Mouse (Mus musculus): Measurements from ENCODE around the gene Thop1. TPM values are rescaled to one million over a fixed set of nuclear protein-coding genes. Genes with fewer than 3 reads are reported as not detected.

Gene Thop1
- polyA plus RNA-seq, 1 experiment = 139 TPM

DNA sequence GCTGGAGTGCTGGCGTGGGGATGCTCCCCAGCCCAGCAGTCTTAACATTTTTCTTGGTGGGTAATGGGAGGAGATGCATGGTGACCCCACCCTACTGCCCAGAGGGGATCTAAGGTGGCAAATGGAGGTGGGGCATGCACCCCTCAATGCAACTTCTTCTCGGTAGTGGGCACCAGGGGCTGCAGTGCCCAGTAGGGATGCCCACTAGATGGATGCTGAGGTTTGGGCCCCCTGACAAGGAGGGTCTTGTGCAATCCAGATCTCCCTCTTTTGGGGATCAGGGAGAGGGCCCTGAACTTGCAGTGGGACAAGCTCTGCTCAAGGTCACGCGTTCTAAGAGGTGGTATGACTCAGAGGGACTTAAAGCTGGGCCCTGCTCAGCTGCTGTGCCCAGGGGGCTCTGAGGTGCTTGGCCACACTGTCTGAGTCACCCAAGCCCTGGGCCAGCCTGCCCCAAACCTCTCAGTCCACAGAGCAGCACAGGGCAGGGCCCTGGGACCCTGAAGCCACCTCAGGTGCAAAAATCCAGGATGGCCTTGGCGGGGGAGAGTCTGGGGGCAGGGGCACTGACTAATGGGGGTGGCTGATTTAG is 45.4 kb upstream of the Thop1 start:
- TF ChIP-seq E2F4 (IDR thresholded peaks at IDR 0.05; ENCODE audit: insufficient read depth) (no peak), MAX (IDR thresholded peaks at IDR 0.05; ENCODE audit: low read depth) (no peak), REST (IDR thresholded peaks at IDR 0.05; ENCODE audit: insufficient read depth, insufficient read length) (no peak), CEBPB (IDR thresholded peaks at IDR 0.05; ENCODE audit: insufficient read depth, poor library complexity, severe bottlenecking) (no peak), TCF3 (IDR thresholded peaks at IDR 0.05; ENCODE audit: insufficient read length, low read depth) (no peak), POLR2A (IDR thresholded peaks at IDR 0.05; ENCODE audit: insufficient read length, low read depth) (no peak), TCF12 (IDR thresholded peaks at IDR 0.05; ENCODE audit: insufficient read depth, poor library complexity, severe bottlenecking) (no peak), MYOD1 (IDR thresholded peaks at IDR 0.05; ENCODE audit: control insufficient read depth in 1 of 3, insufficient read length in 2 of 3, low read depth in 2 of 3) (no peak), MYOG (IDR thresholded peaks at IDR 0.05; ENCODE audit: control insufficient read depth in 1 of 3, insufficient read depth in 1 of 3, insufficient read length in 2 of 3, low read depth in 2 of 3) (no peak), USF1 (IDR thresholded peaks at IDR 0.05; ENCODE audit: low read depth) (no peak), POLR2AphosphoS2 (IDR thresholded peaks at IDR 0.05; ENCODE audit: insufficient read length, low read depth) (no peak), SRF (IDR thresholded peaks at IDR 0.05; ENCODE audit: control insufficient read depth, insufficient read length, low read depth) (no peak)
- no peaks in the 10 kb centered on the region for H3K79me2 ChIP-seq (ENCODE audit: control insufficient read depth, insufficient read depth)
- no peak overlapping the region for H3K4me2 ChIP-seq (ENCODE audit: low read depth)
- no peaks in the 10 kb centered on the region for H3K36me3 ChIP-seq (ENCODE audit: control insufficient read depth, insufficient read depth)
- H3ac ChIP-seq (ENCODE audit: control insufficient read depth, insufficient read length) = no peak overlapping the region
- H3K4me3 ChIP-seq = no peak overlapping the region
- no peaks in the 10 kb centered on the region for H3K27me3 ChIP-seq (ENCODE audit: control insufficient read depth, insufficient read depth, insufficient read length)

DNA sequence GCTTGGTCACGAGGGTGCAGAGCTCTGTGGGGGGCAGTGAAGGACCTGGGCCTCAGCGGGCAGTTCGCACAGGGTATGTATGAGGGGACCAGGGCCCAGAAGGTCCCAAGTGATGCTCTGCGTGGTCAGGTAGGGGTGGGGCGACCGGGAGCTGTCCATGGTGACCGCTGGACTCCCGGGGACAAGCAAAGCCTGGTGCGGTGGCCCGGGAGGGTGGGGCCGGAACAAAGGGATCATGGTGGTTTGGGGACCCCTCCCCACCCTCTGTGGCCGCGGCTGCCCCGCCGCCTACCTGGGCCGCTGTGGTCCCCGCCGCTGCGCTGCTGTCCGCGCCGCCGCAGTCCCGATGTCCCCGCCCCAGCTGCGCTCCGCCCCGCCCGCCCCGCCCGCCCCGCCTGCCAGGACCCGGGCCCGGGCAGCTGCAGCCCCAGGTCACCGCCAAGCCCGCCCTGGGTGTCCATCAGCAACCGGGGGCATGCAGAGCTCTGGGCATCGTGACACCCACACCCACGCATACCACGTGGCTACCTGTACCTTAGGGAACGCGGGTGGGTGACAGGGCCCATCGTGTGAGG is 44.7 kb upstream of the Thop1 start:
- Histone ChIP-seq H3K4me3 (no peak overlapping the region), H3K27me3 (ENCODE audit: control insufficient read depth, insufficient read depth, insufficient read length) (no peaks in the 10 kb centered on the region), H3ac (ENCODE audit: control insufficient read depth, insufficient read length) (no peak overlapping the region), H3K36me3 (ENCODE audit: control insufficient read depth, insufficient read depth) (no peaks in the 10 kb centered on the region), H3K4me2 (ENCODE audit: low read depth) (no peak overlapping the region), H3K79me2 (ENCODE audit: control insufficient read depth, insufficient read depth) (no peaks in the 10 kb centered on the region)
- TF ChIP-seq MYOD1 (IDR thresholded peaks at IDR 0.05; ENCODE audit: control insufficient read depth in 1 of 3, insufficient read length in 2 of 3, low read depth in 2 of 3) (no peak), REST (IDR thresholded peaks at IDR 0.05; ENCODE audit: insufficient read depth, insufficient read length) (peak; percentile 84), E2F4 (IDR thresholded peaks at IDR 0.05; ENCODE audit: insufficient read depth) (no peak)

DNA sequence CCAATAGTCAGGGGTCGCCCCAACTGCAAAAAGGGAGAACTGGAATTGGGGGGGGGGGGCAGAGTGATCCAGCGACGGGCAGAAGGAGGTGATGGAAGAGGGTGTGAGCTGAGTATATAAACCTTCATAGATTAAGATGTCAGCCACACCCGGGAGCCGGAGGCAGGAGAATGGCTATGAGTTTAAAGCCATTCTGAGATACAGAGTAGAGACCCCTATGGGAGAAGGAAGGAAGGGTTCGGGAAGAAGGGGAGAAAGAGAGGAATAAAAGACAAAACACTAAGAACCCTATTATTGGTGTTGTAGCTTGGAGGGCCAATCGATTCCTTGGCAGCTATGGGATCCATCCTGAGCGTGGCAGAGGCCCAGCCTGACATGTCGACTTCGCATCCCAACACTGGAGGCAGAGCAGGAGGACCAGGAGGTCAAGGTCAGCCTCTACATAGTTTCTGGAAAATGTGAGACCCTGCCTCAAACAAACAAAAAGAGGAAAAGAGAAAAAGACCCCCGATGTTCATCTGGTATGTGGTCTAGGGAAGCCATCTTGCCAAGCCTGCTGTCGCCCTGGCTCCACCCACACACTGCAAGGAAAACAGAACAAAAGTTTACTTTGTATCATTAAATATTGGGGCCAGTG is 44.1 kb upstream of the Thop1 start, which contains the start of gene Diras1:
TSS of gene Diras1 (minus strand) at position 24 of the 637 bp plus-strand sequence.
- Histone ChIP-seq H3K79me2 (ENCODE audit: control insufficient read depth, insufficient read depth) (no peaks in the 10 kb centered on the region), H3ac (ENCODE audit: control insufficient read depth, insufficient read length) (no peak within 1 kb of the TSS), H3K36me3 (ENCODE audit: control insufficient read depth, insufficient read depth) (no peaks in the 10 kb centered on the region), H3K4me2 (ENCODE audit: low read depth) (no peak within 1 kb of the TSS), H3K27me3 (ENCODE audit: control insufficient read depth, insufficient read depth, insufficient read length) (no peaks in the 10 kb centered on the region), H3K4me3 (no peak within 1 kb of the TSS)
- TF ChIP-seq TCF3 (IDR thresholded peaks at IDR 0.05; ENCODE audit: insufficient read length, low read depth) (no peak), MAX (IDR thresholded peaks at IDR 0.05; ENCODE audit: low read depth) (no peak), REST (IDR thresholded peaks at IDR 0.05; ENCODE audit: insufficient read depth, insufficient read length) (no peak), MYOG (IDR thresholded peaks at IDR 0.05; ENCODE audit: control insufficient read depth in 1 of 3, insufficient read depth in 1 of 3, insufficient read length in 2 of 3, low read depth in 2 of 3) (no peak), TCF12 (IDR thresholded peaks at IDR 0.05; ENCODE audit: insufficient read depth, poor library complexity, severe bottlenecking) (no peak)

DNA sequence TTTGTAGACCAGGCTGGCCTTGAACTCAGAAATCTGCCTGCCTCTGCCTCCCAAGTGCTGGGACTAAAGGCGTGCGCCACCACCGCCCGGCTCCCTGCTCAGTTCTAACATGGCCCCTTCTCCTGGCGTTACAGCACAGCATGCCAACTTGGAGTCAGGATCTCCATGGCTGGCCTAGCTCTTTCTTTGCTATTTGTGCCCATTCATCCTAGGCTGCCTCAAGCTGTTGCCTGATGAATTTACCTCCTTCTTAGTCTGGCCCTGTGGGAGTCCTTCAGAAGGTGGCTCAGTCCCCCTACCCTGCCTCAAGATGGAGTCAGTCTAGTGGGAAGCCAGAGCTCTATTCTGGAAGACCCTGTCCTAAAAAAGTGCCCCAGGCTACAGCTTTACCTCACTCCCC is 43.0 kb upstream of the Thop1 start:
- no peak overlapping the region for H3ac ChIP-seq (ENCODE audit: control insufficient read depth, insufficient read length)

DNA sequence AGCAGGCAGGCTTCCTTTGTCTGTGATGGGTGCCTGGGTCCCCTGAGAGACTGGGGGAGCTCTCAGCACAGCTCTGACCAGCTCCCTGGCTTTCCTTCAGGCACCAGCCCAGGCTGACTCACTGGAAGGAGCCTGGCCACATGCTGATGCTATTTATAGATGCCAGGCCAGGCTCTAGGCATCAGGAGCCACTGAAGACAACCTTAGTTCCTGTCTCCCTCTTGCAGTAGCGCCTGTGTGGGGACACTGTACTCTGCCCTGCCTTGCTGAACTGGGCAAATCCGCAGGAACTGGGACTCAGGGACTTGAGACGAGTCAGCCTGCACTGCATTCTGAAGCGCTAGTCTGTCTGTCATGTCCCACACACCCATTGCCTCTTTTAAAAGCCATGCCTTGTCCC is 42.5 kb upstream of the Thop1 start:
- Histone ChIP-seq H3K27me3 (ENCODE audit: control insufficient read depth, insufficient read depth, insufficient read length) (no peaks in the 10 kb centered on the region), H3K4me2 (ENCODE audit: low read depth) (peak overlapping the region; percentile 56), H3K36me3 (ENCODE audit: control insufficient read depth, insufficient read depth) (no peaks in the 10 kb centered on the region), H3ac (ENCODE audit: control insufficient read depth, insufficient read length) (no peak overlapping the region), H3K4me3 (no peak overlapping the region), H3K79me2 (ENCODE audit: control insufficient read depth, insufficient read depth) (no peaks in the 10 kb centered on the region)
- TF ChIP-seq E2F4 (IDR thresholded peaks at IDR 0.05; ENCODE audit: insufficient read depth) = no peak
- no peak for TF ChIP-seq POLR2A (IDR thresholded peaks at IDR 0.05; ENCODE audit: insufficient read length, low read depth)
- no peak for TF ChIP-seq MYOD1 (IDR thresholded peaks at IDR 0.05; ENCODE audit: control insufficient read depth in 1 of 3, insufficient read length in 2 of 3, low read depth in 2 of 3)
- TF ChIP-seq MYOG (IDR thresholded peaks at IDR 0.05; ENCODE audit: control insufficient read depth in 1 of 3, insufficient read depth in 1 of 3, insufficient read length in 2 of 3, low read depth in 2 of 3) = peak in 1 of 3 experiments; percentile 41
- peak; percentile 55 for TF ChIP-seq USF1 (IDR thresholded peaks at IDR 0.05; ENCODE audit: low read depth)

More for the DNA sequence above, 43.0 kb upstream of the Thop1 start:
- Histone ChIP-seq H3K36me3 (ENCODE audit: control insufficient read depth, insufficient read depth) (no peaks in the 10 kb centered on the region), H3K4me2 (ENCODE audit: low read depth) (peak overlapping the region; percentile 53), H3K4me3 (no peak overlapping the region), H3K27me3 (ENCODE audit: control insufficient read depth, insufficient read depth, insufficient read length) (no peaks in the 10 kb centered on the region), H3K79me2 (ENCODE audit: control insufficient read depth, insufficient read depth) (no peaks in the 10 kb centered on the region)
- TF ChIP-seq POLR2A (IDR thresholded peaks at IDR 0.05; ENCODE audit: insufficient read length, low read depth) = no peak
- TF ChIP-seq MYOG (IDR thresholded peaks at IDR 0.05; ENCODE audit: control insufficient read depth in 1 of 3, insufficient read depth in 1 of 3, insufficient read length in 2 of 3, low read depth in 2 of 3) = no peak
- no peak for TF ChIP-seq TCF12 (IDR thresholded peaks at IDR 0.05; ENCODE audit: insufficient read depth, poor library complexity, severe bottlenecking)
- no peak for TF ChIP-seq USF1 (IDR thresholded peaks at IDR 0.05; ENCODE audit: low read depth)
- no peak for TF ChIP-seq E2F4 (IDR thresholded peaks at IDR 0.05; ENCODE audit: insufficient read depth)
- TF ChIP-seq MYOD1 (IDR thresholded peaks at IDR 0.05; ENCODE audit: control insufficient read depth in 1 of 3, insufficient read length in 2 of 3, low read depth in 2 of 3) = no peak
- no peak for TF ChIP-seq CEBPB (IDR thresholded peaks at IDR 0.05; ENCODE audit: insufficient read depth, poor library complexity, severe bottlenecking)
- no peak for TF ChIP-seq REST (IDR thresholded peaks at IDR 0.05; ENCODE audit: insufficient read depth, insufficient read length)
- no peak for TF ChIP-seq SRF (IDR thresholded peaks at IDR 0.05; ENCODE audit: control insufficient read depth, insufficient read length, low read depth)

Measured in myocyte (in vitro differentiated cells).